Mouse (Mus musculus) left cerebral cortex, adult 2 months (tissue): ENCODE results near the gene Ifit3b. TPM values are rescaled to one million over a fixed set of nuclear protein-coding genes. Genes with fewer than 3 reads are reported as not detected.

Experiments
- DNase-seq, 2 experiments: peaks; one replicate each; pipeline ENCODE4 v3.0.0; 2021 to 2022; ENCODE audit warnings: low spot score in 2 of 2, mixed read lengths in 1 of 2; ENCODE audit errors: extremely low spot score in 1 of 2
- H3K27ac ChIP-seq: fragments of 200-600 bp; 2 replicates; pipeline ENCODE4 v1.8.1; 2022
- H3K4me3 ChIP-seq: fragments of 200-600 bp; 2 replicates; pipeline ENCODE4 v1.8.1; 2022
- CTCF ChIP-seq: fragments of 200-600 bp; IDR thresholded peaks from 2 replicates; pipeline ENCODE4 v1.8.1; 2022; ENCODE audit warnings: antibody characterized with exemption, mild to moderate bottlenecking, moderate library complexity
- intact Hi-C: fragments of 180-260 bp; cut with DNase I; formaldehyde crosslinking; loops from one replicate; pipeline ENCODE4 v1.15.1; 2025
- total RNA-seq, 2 experiments: library from RNA; stranded (reverse); gene quantifications; 2 replicates each; pipeline ENCODE4 v1.2.3; 2021

Ifit3b gene
- total RNA-seq, 2 experiments from 2014 or later: 1.9 to 2.8 TPM

- DNase-seq: no peak
- H3K27ac ChIP-seq: no peak overlapping the region
- TF ChIP-seq CTCF: no peak
- no peak overlapping the region for H3K4me3 ChIP-seq
- intact Hi-C loops: no loop called here
Measured at GRCm38 (mm10) chr19:34655227-34655805, 47.5 kb downstream of the Ifit3b start.

GRCm38 (mm10) chr19:34656511-34657298 lies 48.9 kb downstream of the Ifit3b start:
- H3K4me3 ChIP-seq: no peak overlapping the region
- no peak for DNase-seq
- TF ChIP-seq CTCF: no peak
- intact Hi-C loops: no loop called here
- no peak overlapping the region for H3K27ac ChIP-seq

- intact Hi-C loops: loop anchor here (5.0 to 10.0 kb wide), 3 partner anchors 263 to 420 kb away; partner anchors contain the start of gene Kif20b
- H3K4me3 ChIP-seq: peak overlapping the region; percentile 39
- H3K27ac ChIP-seq: no peak overlapping the region
Measured at GRCm38 (mm10) chr19:34662067-34662507, 54.3 kb downstream of the Ifit3b start.

GRCm38 (mm10) chr19:34662740-34663139 lies 55.0 kb downstream of the Ifit3b start:
- no peak for TF ChIP-seq CTCF
- intact Hi-C loops: loop anchor here (5.0 to 10.0 kb wide), 3 partner anchors 262 to 420 kb away; partner anchors contain the start of gene Kif20b
- Histone ChIP-seq H3K27ac (no peak overlapping the region), H3K4me3 (no peak overlapping the region)
- no peak for DNase-seq

More at GRCm38 (mm10) chr19:34662067-34662507, 54.3 kb downstream of the Ifit3b start:
- DNase-seq: peak; percentile 27 to 42
- peak; percentile 66 for TF ChIP-seq CTCF

Other genes starting within 250 kb of the Ifit3b start
- gene Ch25h, start 132.8 kb upstream of the Ifit3b start, total RNA-seq: under 1 TPM; 0.58 to 0.75 TPM
- gene Lipa, start 80.5 kb upstream of the Ifit3b start, total RNA-seq: 10 to 100 TPM; 15.3 to 17.5 TPM
- gene Ifit2, start 57.3 kb upstream of the Ifit3b start, total RNA-seq: 1 to 10 TPM; 7.1 to 8.2 TPM
- gene Ifit3, start 24.4 kb upstream of the Ifit3b start, total RNA-seq: 1 to 10 TPM; 4.5 to 4.7 TPM
- gene Ifit1bl1, start 6.0 kb upstream of the Ifit3b start, total RNA-seq: 1 to 10 TPM; 1.9 to 2.4 TPM
- gene Ifit1bl2, start 32.8 kb downstream of the Ifit3b start, total RNA-seq: under 1 TPM; 0.47 to 0.88 TPM
- 1 to 10 TPM in 1 of 2 experiments, under 1 TPM in 1; 0.61 to 1.1 TPM for gene Ifit1, start 32.9 kb downstream of the Ifit3b start, total RNA-seq
- 1 to 10 TPM; 1.8 to 3.5 TPM for gene Slc16a12, start 139.3 kb downstream of the Ifit3b start, total RNA-seq